Mouse (Mus musculus) thymus, adult 2 months (tissue): ENCODE data around the gene Hck.

Experiments used
- CTCF ChIP-seq: fragments of 200-500 bp; IDR thresholded peaks from 2 replicates; pipeline ENCODE4 v1.5.1; 2012; ENCODE audit warnings: mild to moderate bottlenecking, control low read depth, low read length, moderate library complexity, borderline replicate concordance; ENCODE audit not compliant: control insufficient read depth, poor library complexity, insufficient read depth; ENCODE audit errors: extremely low read depth
- POLR2A ChIP-seq: fragments of 200-500 bp; IDR thresholded peaks from 2 replicates; pipeline ENCODE4 v1.6.1; 2012; ENCODE audit warnings: mild to moderate bottlenecking, low read length, control low read depth, moderate library complexity; ENCODE audit not compliant: control insufficient read depth, poor library complexity, insufficient read depth; ENCODE audit errors: extremely low read depth

GRCm38 (mm10) chr2:153111298-153111697 is 3.0 kb downstream of the Hck start:
- TF ChIP-seq CTCF = no peak
- TF ChIP-seq POLR2A = no peak
